In the genomic region with DNA sequence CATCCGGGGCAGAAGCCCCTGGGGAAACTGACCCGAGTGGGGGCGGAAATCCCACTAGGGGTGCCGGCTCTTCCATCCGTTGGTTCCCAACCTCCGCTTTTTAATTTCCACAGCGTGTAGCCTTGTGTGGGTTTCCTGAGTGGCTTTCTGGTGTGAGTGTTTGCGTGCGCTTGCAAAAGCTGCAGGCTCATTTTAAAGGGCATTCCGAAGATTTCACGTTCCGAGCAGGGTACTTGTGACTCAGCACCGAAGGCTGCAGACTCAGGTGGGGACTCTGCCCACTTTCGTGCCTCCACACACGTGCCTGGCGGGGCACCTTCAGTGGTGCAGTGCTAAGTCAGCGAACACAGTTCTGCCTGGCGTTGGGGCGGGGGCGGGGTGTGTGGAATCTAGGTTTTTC, we compare ENCODE assay signal across 8 mouse cellular contexts. TPM values are rescaled to one million over a fixed set of nuclear protein-coding genes. Genes with fewer than 3 reads are reported as not detected.
DNase-seq lines count a peak whose midpoint lies in the region; ATAC-seq and TF ChIP-seq lines count a peak whose summit lies in the region.

No protein-coding gene starts in this region.

- 2% methylated on average over 20 of the region's 20 CpGs for WGBS in liver, embryonic 11.5 days
- WGBS in heart, embryonic 12.5 days: 1% methylated on average over 20 of the region's 20 CpGs
- WGBS in kidney, postnatal 0 days: 1% methylated on average over 20 of the region's 20 CpGs
- 2% methylated on average over 20 of the region's 20 CpGs for WGBS in midbrain, embryonic 14.5 days

- no peak for ATAC-seq in liver, embryonic 11.5 days (replicated peaks; ENCODE audit: low FRiP score)
- no peak for ATAC-seq in heart, embryonic 12.5 days (ENCODE audit: insufficient number of reproducible peaks, low FRiP score)
- no peak for ATAC-seq in kidney, postnatal 0 days (replicated peaks; ENCODE audit: low FRiP score, low read depth)
- no peak for ATAC-seq in midbrain, embryonic 14.5 days (ENCODE audit: low FRiP score, low TSS enrichment)
- no peak for ATAC-seq in activated CD4-positive, CD25-positive, alpha-beta regulatory T cell, adult 4 months

- no peak for DNase-seq in liver, embryonic 11.5 days (ENCODE audit: low spot score)
- no peak for DNase-seq in liver
- DNase-seq in kidney, postnatal 0 days (ENCODE audit: low spot score): peak; percentile 10
- DNase-seq in midbrain, embryonic 14.5 days: peak; percentile 30
- DNase-seq in MN1 (ENCODE audit: low spot score): no peak

- H3K27ac ChIP-seq in liver, embryonic 11.5 days (ENCODE audit: low read depth, low read length): no peak overlapping the region
- H3K27ac ChIP-seq in brown adipose tissue, adult 24 weeks (replicated peaks; ENCODE audit: low read depth, low read length): no peak overlapping the region
- no peak overlapping the region for H3K27ac ChIP-seq in heart, embryonic 12.5 days (ENCODE audit: poor library complexity, severe bottlenecking)
- H3K27ac ChIP-seq in kidney, postnatal 0 days: peak overlapping the region; percentile 72; the same call in 1 of the 2 replicates
- no peak overlapping the region for H3K27ac ChIP-seq in midbrain, embryonic 14.5 days (replicated peaks; ENCODE audit: low read depth, low read length)

- H3K9me3 ChIP-seq in liver, embryonic 11.5 days (ENCODE audit: control insufficient read depth, low read length): no peaks in the 10 kb centered on the region
- no peaks in the 10 kb centered on the region for H3K9me3 ChIP-seq in heart, embryonic 12.5 days (replicated peaks)
- H3K9me3 ChIP-seq in kidney, postnatal 0 days (replicated peaks; ENCODE audit: low read length): no peaks in the 10 kb centered on the region
- no peaks in the 10 kb centered on the region for H3K9me3 ChIP-seq in midbrain, embryonic 14.5 days (ENCODE audit: control insufficient read depth, low read length)

- H3K36me3 ChIP-seq in liver, embryonic 11.5 days (ENCODE audit: control insufficient read depth, insufficient read depth, low read length): no peaks in the 10 kb centered on the region
- H3K36me3 ChIP-seq in heart, embryonic 12.5 days: no peaks in the 10 kb centered on the region
- no peaks in the 10 kb centered on the region for H3K36me3 ChIP-seq in kidney, postnatal 0 days (ENCODE audit: insufficient read depth, low read length)
- H3K36me3 ChIP-seq in midbrain, embryonic 14.5 days (ENCODE audit: control insufficient read depth, insufficient read depth, low read length): no peaks in the 10 kb centered on the region

- no peak overlapping the region for H3K9ac ChIP-seq in liver, embryonic 11.5 days (ENCODE audit: low read depth, low read length)
- H3K9ac ChIP-seq in heart, embryonic 12.5 days: peak overlapping the region; percentile 78
- H3K9ac ChIP-seq in kidney, postnatal 0 days (ENCODE audit: low read depth, low read length): peak overlapping the region; percentile 61
- no peak overlapping the region for H3K9ac ChIP-seq in midbrain, embryonic 14.5 days (replicated peaks; ENCODE audit: low read length)

- peak overlapping the region; percentile 74 for H3K4me2 ChIP-seq in liver, embryonic 11.5 days
- peak overlapping the region; percentile 93 for H3K4me2 ChIP-seq in heart, embryonic 12.5 days
- peak overlapping the region; percentile 87 for H3K4me2 ChIP-seq in kidney, postnatal 0 days (ENCODE audit: low read length)
- peak overlapping the region; percentile 98 for H3K4me2 ChIP-seq in midbrain, embryonic 14.5 days (ENCODE audit: low read length)

- peaks cover 95% of the 10 kb centered on the region for H3K27me3 ChIP-seq in liver, embryonic 11.5 days (replicated peaks; ENCODE audit: control insufficient read depth, insufficient read depth, low read length)
- peaks cover 42% of the 10 kb centered on the region for H3K27me3 ChIP-seq in heart, embryonic 12.5 days (replicated peaks)
- peaks cover 18% of the 10 kb centered on the region for H3K27me3 ChIP-seq in kidney, postnatal 0 days (ENCODE audit: insufficient read depth, low read length)
- peaks cover 51% of the 10 kb centered on the region for H3K27me3 ChIP-seq in midbrain, embryonic 14.5 days (ENCODE audit: control insufficient read depth, insufficient read depth, low read length)

- no peak for TF ChIP-seq CTCF in kidney, postnatal 0 days (IDR thresholded peaks at IDR 0.05; ENCODE audit: low read depth)

- H3K4me3 ChIP-seq in liver, embryonic 11.5 days (ENCODE audit: low read depth, low read length): peak overlapping the region; percentile 52
- H3K4me3 ChIP-seq in brown adipose tissue, adult 24 weeks (ENCODE audit: insufficient read depth, low read depth, low read length): peak overlapping the region; percentile 67
- peak overlapping the region; percentile 67 for H3K4me3 ChIP-seq in heart, embryonic 12.5 days
- peak overlapping the region; percentile 63 for H3K4me3 ChIP-seq in kidney, postnatal 0 days (replicated peaks; ENCODE audit: low read depth, low read length)
- H3K4me3 ChIP-seq in midbrain, embryonic 14.5 days (replicated peaks; ENCODE audit: low read depth, low read length): peak overlapping the region; percentile 66

- H3K4me1 ChIP-seq in liver, embryonic 11.5 days (replicated peaks; ENCODE audit: control insufficient read depth, insufficient read depth, low read length): peaks cover 15% of the 10 kb centered on the region
- no peaks in the 10 kb centered on the region; the same call in 1 of the 2 replicates for H3K4me1 ChIP-seq in brown adipose tissue, adult 24 weeks (ENCODE audit: control insufficient read depth, insufficient read depth, insufficient read length, low read length)
- H3K4me1 ChIP-seq in heart, embryonic 12.5 days (replicated peaks): peaks cover 10% of the 10 kb centered on the region
- peaks cover 10% of the 10 kb centered on the region; the same call in 1 of the 2 replicates for H3K4me1 ChIP-seq in kidney, postnatal 0 days (replicated peaks; ENCODE audit: insufficient read depth, low read length)
- peaks cover 35% of the 10 kb centered on the region for H3K4me1 ChIP-seq in midbrain, embryonic 14.5 days (ENCODE audit: control insufficient read depth, insufficient read depth, low read length)

RNA-seq across cellular contexts. Expression of a gene that starts 3.6 kb away (rescaled TPM):
- 2.3 and 2.9 TPM in 2 replicates for polyA plus RNA-seq in liver, embryonic 11.5 days (2014; fragmentation: Nextera tagmentation; extraction: Ambion mirVana)
- polyA plus RNA-seq in brown adipose tissue, adult 24 weeks (2012; ENCODE audit: insufficient read depth, insufficient read length, missing spikeins): 1.3 and 2.9 TPM in 2 replicates
- polyA plus RNA-seq in heart, embryonic 12.5 days (2016; fragmentation: Nextera tagmentation; extraction: Ambion mirVana): 8.5 and 10.3 TPM in 2 replicates
- 15.3 and 16.3 TPM in 2 replicates for polyA plus RNA-seq in kidney, postnatal 0 days (2015; fragmentation: Nextera tagmentation; extraction: Ambion mirVana)
- polyA plus RNA-seq in midbrain, embryonic 14.5 days (2014; fragmentation: Nextera tagmentation; extraction: Ambion mirVana): 13.5 and 19.7 TPM in 2 replicates
- polyA plus RNA-seq in activated CD4-positive, CD25-positive, alpha-beta regulatory T cell, adult 4 months (2017; shearing (Covaris generic)): under 1 TPM in 1 of 2 experiments, not detected in 1; 0.29 TPM

Comparison
In these comparisons a context has a peak if more than half of its experiments do, and no peak if none do; other contexts are left out.
1. DNase-seq: peak in kidney, postnatal 0 days (single experiment) and midbrain, embryonic 14.5 days (single experiment); none in liver, embryonic 11.5 days (single experiment), liver (single experiment) and MN1 (single experiment).
2. H3K9ac ChIP-seq: peak in heart, embryonic 12.5 days (single experiment) and kidney, postnatal 0 days (single experiment); none in liver, embryonic 11.5 days (single experiment) and midbrain, embryonic 14.5 days (single experiment).
3. Peak in every context shown above with its lines, with median percentiles within 50 percentile points of each other: H3K4me2 ChIP-seq and H3K4me3 ChIP-seq.